Mouse (Mus musculus): ENCODE measurements around the gene Pyroxd1. TPM values are rescaled to one million over a fixed set of nuclear protein-coding genes. Genes with fewer than 3 reads are reported as not detected.

Pyroxd1 gene
- polyA plus RNA-seq, 1 experiment from 2014 or later: 22.4 TPM

Other genes with a start within 250 kb of the Pyroxd1 start
- not detected in 2 replicates for gene Slco1a6, start 137.1 kb upstream of the Pyroxd1 start, polyA plus RNA-seq (2014; fragmentation: Nextera tagmentation; extraction: Ambion mirVana)
- not detected in 2 replicates for gene Iapp, start 47.2 kb upstream of the Pyroxd1 start, polyA plus RNA-seq (2014; fragmentation: Nextera tagmentation; extraction: Ambion mirVana)
- 0.18 and 0.35 TPM in 2 replicates for gene Slco1a5, start 22.7 kb upstream of the Pyroxd1 start, polyA plus RNA-seq (2014; fragmentation: Nextera tagmentation; extraction: Ambion mirVana)
- 27.9 and 32.3 TPM in 2 replicates for gene Recql, start 41.4 kb downstream of the Pyroxd1 start, polyA plus RNA-seq (2014; fragmentation: Nextera tagmentation; extraction: Ambion mirVana)
- gene Golt1b, start 41.6 kb downstream of the Pyroxd1 start, polyA plus RNA-seq (2014; fragmentation: Nextera tagmentation; extraction: Ambion mirVana): 80.4 and 87.0 TPM in 2 replicates
- 1.4 and 1.9 TPM in 2 replicates for gene Spx, start 67.8 kb downstream of the Pyroxd1 start, polyA plus RNA-seq (2014; fragmentation: Nextera tagmentation; extraction: Ambion mirVana)
- not detected in 2 replicates for gene Gys2, start 127.5 kb downstream of the Pyroxd1 start, polyA plus RNA-seq (2014; fragmentation: Nextera tagmentation; extraction: Ambion mirVana)
- gene Ldhb, start 162.3 kb downstream of the Pyroxd1 start, polyA plus RNA-seq (2014; fragmentation: Nextera tagmentation; extraction: Ambion mirVana): 568 and 607 TPM in 2 replicates
- 8.3 and 11.7 TPM in 2 replicates for gene Kcnj8, start 226.0 kb downstream of the Pyroxd1 start, polyA plus RNA-seq (2014; fragmentation: Nextera tagmentation; extraction: Ambion mirVana)